Mouse (Mus musculus): Measurements from ENCODE around the gene Sdcbp2. TPM values are rescaled to one million over a fixed set of nuclear protein-coding genes. Genes with fewer than 3 reads are reported as not detected.
A peak's percentile ranks its signal among the peaks of the same experiment; 100 is the strongest.

Sdcbp2 gene
- polyA plus RNA-seq, 1 experiment from 2014 or later, result 2.2 TPM

- ATAC-seq (replicated peaks; ENCODE audit: extremely low read depth, insufficient read depth, low FRiP score), result 0 out of 2 replicates have a peak, but pooled peaks have one; percentile 7
- WGBS, result 50% methylated on average over 5 of the region's 5 CpGs
- H3K36me3 ChIP-seq (ENCODE audit: control insufficient read depth, insufficient read depth), result no peaks in the 10 kb centered on the region
- no peaks in the 10 kb centered on the region for H3K27me3 ChIP-seq (ENCODE audit: control insufficient read depth, insufficient read depth, low read length)
- H3K9ac ChIP-seq (ENCODE audit: low read length), result no peak overlapping the region
- H3K4me3 ChIP-seq (ENCODE audit: low read length), result no peak overlapping the region
- peak overlapping the region; percentile 70; the same call in 1 of the 2 replicates for H3K27ac ChIP-seq (ENCODE audit: low read length)
- H3K4me1 ChIP-seq (ENCODE audit: control insufficient read depth, insufficient read depth, low read length), result peaks cover 4% of the 10 kb centered on the region
- H3K4me2 ChIP-seq (ENCODE audit: low read depth, low read length), result no peak overlapping the region
- no peaks in the 10 kb centered on the region for H3K9me3 ChIP-seq (replicated peaks; ENCODE audit: control insufficient read depth, low read length)
These were observed 35.8 kb upstream of the Sdcbp2 start for GRCm38 (mm10) chr2:151536618-151536974.

DNA sequence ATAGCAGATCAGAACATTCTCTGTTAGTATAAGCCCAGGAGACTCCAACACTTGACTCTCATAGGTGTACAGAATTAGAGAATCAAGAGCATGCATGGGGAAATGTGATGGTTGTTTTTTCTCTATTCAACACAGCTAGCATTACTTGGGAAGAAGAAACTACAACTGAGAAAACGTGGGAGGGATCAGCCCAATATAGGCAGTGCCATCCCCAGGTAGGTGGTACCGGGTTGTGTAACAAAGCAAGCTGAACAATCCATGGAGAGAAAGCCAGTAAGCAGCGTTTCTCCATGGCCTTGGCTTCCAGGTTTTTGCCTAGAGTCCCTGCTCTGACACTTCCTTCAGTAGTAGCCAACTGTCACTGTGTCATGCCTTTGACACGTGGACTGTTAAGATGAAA is 33.8 kb upstream of the Sdcbp2 start:
- H3K4me3 ChIP-seq (ENCODE audit: low read length), result no peak overlapping the region
- no peaks in the 10 kb centered on the region for H3K9me3 ChIP-seq (replicated peaks; ENCODE audit: control insufficient read depth, low read length)
- 60% methylated on average over 4 of the region's 4 CpGs for WGBS
- no peak overlapping the region for H3K9ac ChIP-seq (ENCODE audit: low read length)
- H3K27me3 ChIP-seq (ENCODE audit: control insufficient read depth, insufficient read depth, low read length), result no peaks in the 10 kb centered on the region
- ATAC-seq (replicated peaks; ENCODE audit: extremely low read depth, insufficient read depth, low FRiP score), result no peak
- no peak overlapping the region for H3K27ac ChIP-seq (ENCODE audit: low read length)
- H3K36me3 ChIP-seq (ENCODE audit: control insufficient read depth, insufficient read depth), result no peaks in the 10 kb centered on the region
- peaks cover 5% of the 10 kb centered on the region for H3K4me1 ChIP-seq (ENCODE audit: control insufficient read depth, insufficient read depth, low read length)
- H3K4me2 ChIP-seq (ENCODE audit: low read depth, low read length), result no peak overlapping the region

DNA sequence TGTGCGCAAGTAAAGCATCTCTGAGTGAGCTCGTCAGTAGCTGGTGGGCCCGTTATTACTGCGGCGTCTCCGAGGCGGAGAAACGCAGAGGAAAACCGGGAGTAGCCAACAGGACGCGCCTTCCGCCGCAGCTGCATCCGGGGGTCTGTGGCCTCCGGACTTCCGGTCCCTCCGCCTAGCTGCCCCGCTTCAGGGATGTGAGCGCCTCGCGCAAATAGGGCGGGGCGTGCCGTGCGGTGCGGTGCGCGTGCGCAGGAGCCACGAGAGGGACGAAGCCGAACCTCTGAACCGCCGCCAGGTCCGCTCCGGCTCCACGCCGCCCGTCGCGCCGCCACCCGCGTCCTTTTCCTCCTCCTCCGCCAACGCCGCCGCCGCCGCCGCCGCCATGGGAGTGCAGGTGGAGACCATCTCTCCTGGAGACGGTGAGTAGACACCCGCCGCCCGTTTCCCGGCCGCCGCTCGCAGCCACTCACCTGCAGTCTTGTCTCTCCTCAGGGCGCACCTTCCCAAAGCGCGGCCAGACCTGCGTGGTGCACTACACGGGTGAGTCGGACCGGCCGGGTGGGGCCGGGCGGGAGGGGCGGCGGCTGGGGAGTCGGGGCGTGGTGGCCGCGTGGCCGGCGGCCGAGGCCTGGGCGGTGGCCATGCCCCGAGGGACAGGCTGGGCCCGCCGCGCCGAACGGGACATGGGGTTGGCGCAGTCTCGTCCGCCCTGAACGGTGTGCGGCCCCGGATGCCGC is 29.9 kb upstream of the Sdcbp2 start, which contains the start of gene Fkbp1a:
TSS of gene Fkbp1a (plus strand) at position 161 of the 740 bp plus-strand sequence.
- peak within 1 kb of the TSS; percentile 81 for H3K4me2 ChIP-seq (ENCODE audit: low read depth, low read length)
- WGBS, result under 1% methylated on average over 78 of the region's 93 CpGs
- H3K4me3 ChIP-seq (ENCODE audit: low read length), result peak within 1 kb of the TSS; percentile 87
- H3K27ac ChIP-seq (ENCODE audit: low read length), result peak within 1 kb of the TSS; percentile 95
- peak; percentile 96 for ATAC-seq (replicated peaks; ENCODE audit: extremely low read depth, insufficient read depth, low FRiP score)
- peaks cover 31% of the 10 kb centered on the region for H3K4me1 ChIP-seq (ENCODE audit: control insufficient read depth, insufficient read depth, low read length)
- peak within 1 kb of the TSS; percentile 94 for H3K9ac ChIP-seq (ENCODE audit: low read length)
- H3K9me3 ChIP-seq (replicated peaks; ENCODE audit: control insufficient read depth, low read length), result no peaks in the 10 kb centered on the region
- no peaks in the 10 kb centered on the region for H3K27me3 ChIP-seq (ENCODE audit: control insufficient read depth, insufficient read depth, low read length)
- peaks cover 19% of the 10 kb centered on the region for H3K36me3 ChIP-seq (ENCODE audit: control insufficient read depth, insufficient read depth)

- H3K36me3 ChIP-seq (ENCODE audit: control insufficient read depth, insufficient read depth), result peaks cover 26% of the 10 kb centered on the region
- H3K9ac ChIP-seq (ENCODE audit: low read length), result peak overlapping the region; percentile 94
- H3K9me3 ChIP-seq (replicated peaks; ENCODE audit: control insufficient read depth, low read length), result no peaks in the 10 kb centered on the region
- H3K4me2 ChIP-seq (ENCODE audit: low read depth, low read length), result peak overlapping the region; percentile 81
- peak overlapping the region; percentile 87 for H3K4me3 ChIP-seq (ENCODE audit: low read length)
- peak; percentile 11; the same call in 1 of the 2 replicates for ATAC-seq (replicated peaks; ENCODE audit: extremely low read depth, insufficient read depth, low FRiP score)
- no peaks in the 10 kb centered on the region for H3K27me3 ChIP-seq (ENCODE audit: control insufficient read depth, insufficient read depth, low read length)
- peak overlapping the region; percentile 95 for H3K27ac ChIP-seq (ENCODE audit: low read length)
- peaks cover 34% of the 10 kb centered on the region for H3K4me1 ChIP-seq (ENCODE audit: control insufficient read depth, insufficient read depth, low read length)
- WGBS, result under 1% methylated on average over 21 of the region's 21 CpGs
These were observed 29.1 kb upstream of the Sdcbp2 start for GRCm38 (mm10) chr2:151543063-151543895.

GRCm38 (mm10) chr2:151544673-151545072 is 27.7 kb upstream of the Sdcbp2 start:
- no peaks in the 10 kb centered on the region for H3K27me3 ChIP-seq (ENCODE audit: control insufficient read depth, insufficient read depth, low read length)

DNA sequence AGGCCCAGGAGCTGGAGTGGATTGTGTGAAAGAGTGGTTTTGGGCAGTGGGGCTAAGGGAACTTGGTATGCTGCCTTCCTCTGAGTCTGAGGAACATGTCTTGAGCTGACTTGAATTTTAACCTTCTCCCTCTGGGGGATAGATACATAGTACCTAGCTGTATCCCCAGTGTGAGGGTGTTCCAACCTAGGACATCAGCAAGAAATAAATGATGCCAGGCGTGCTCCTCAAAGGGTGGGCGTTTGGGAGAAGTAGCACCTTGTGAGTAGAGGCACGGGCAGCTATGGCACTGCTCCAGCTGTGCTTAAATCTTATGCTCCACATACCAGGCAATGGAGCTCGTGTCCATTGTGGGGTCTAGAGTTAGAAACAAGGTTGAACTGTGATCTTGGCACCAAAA is 25.9 kb upstream of the Sdcbp2 start:
- Histone ChIP-seq H3K27ac (ENCODE audit: low read length) (no peak overlapping the region), H3K4me1 (ENCODE audit: control insufficient read depth, insufficient read depth, low read length) (peaks cover 53% of the 10 kb centered on the region), H3K4me3 (ENCODE audit: low read length) (no peak overlapping the region), H3K4me2 (ENCODE audit: low read depth, low read length) (no peak overlapping the region), H3K9ac (ENCODE audit: low read length) (no peak overlapping the region), H3K27me3 (ENCODE audit: control insufficient read depth, insufficient read depth, low read length) (no peaks in the 10 kb centered on the region), H3K9me3 (replicated peaks; ENCODE audit: control insufficient read depth, low read length) (no peaks in the 10 kb centered on the region), H3K36me3 (ENCODE audit: control insufficient read depth, insufficient read depth) (peaks cover 36% of the 10 kb centered on the region)
- ATAC-seq (replicated peaks; ENCODE audit: extremely low read depth, insufficient read depth, low FRiP score), result no peak
- 83% methylated on average over 4 of the region's 4 CpGs for WGBS

More at GRCm38 (mm10) chr2:151544673-151545072, 27.7 kb upstream of the Sdcbp2 start:
- Histone ChIP-seq H3K9me3 (replicated peaks; ENCODE audit: control insufficient read depth, low read length) (no peaks in the 10 kb centered on the region), H3K4me3 (ENCODE audit: low read length) (peak overlapping the region; percentile 87), H3K27ac (ENCODE audit: low read length) (peak overlapping the region; percentile 19; the same call in 1 of the 2 replicates), H3K4me1 (ENCODE audit: control insufficient read depth, insufficient read depth, low read length) (peaks cover 43% of the 10 kb centered on the region), H3K9ac (ENCODE audit: low read length) (peak overlapping the region; percentile 61), H3K4me2 (ENCODE audit: low read depth, low read length) (peak overlapping the region; percentile 81), H3K36me3 (ENCODE audit: control insufficient read depth, insufficient read depth) (peaks cover 29% of the 10 kb centered on the region)
- ATAC-seq (replicated peaks; ENCODE audit: extremely low read depth, insufficient read depth, low FRiP score), result no peak
- 37% methylated on average over 6 of the region's 6 CpGs for WGBS

- no peak overlapping the region for H3K4me2 ChIP-seq (ENCODE audit: low read depth, low read length)
- H3K27me3 ChIP-seq (ENCODE audit: control insufficient read depth, insufficient read depth, low read length), result no peaks in the 10 kb centered on the region
- WGBS, result 67% methylated on average over 3 of the region's 3 CpGs
- no peaks in the 10 kb centered on the region for H3K9me3 ChIP-seq (replicated peaks; ENCODE audit: control insufficient read depth, low read length)
- H3K36me3 ChIP-seq (ENCODE audit: control insufficient read depth, insufficient read depth), result peaks cover 50% of the 10 kb centered on the region
- H3K4me1 ChIP-seq (ENCODE audit: control insufficient read depth, insufficient read depth, low read length), result peaks cover 42% of the 10 kb centered on the region
- ATAC-seq (replicated peaks; ENCODE audit: extremely low read depth, insufficient read depth, low FRiP score), result no peak
- no peak overlapping the region for H3K27ac ChIP-seq (ENCODE audit: low read length)
- no peak overlapping the region for H3K9ac ChIP-seq (ENCODE audit: low read length)
- H3K4me3 ChIP-seq (ENCODE audit: low read length), result no peak overlapping the region
These were observed 22.8 kb upstream of the Sdcbp2 start for GRCm38 (mm10) chr2:151549615-151550121.

DNA sequence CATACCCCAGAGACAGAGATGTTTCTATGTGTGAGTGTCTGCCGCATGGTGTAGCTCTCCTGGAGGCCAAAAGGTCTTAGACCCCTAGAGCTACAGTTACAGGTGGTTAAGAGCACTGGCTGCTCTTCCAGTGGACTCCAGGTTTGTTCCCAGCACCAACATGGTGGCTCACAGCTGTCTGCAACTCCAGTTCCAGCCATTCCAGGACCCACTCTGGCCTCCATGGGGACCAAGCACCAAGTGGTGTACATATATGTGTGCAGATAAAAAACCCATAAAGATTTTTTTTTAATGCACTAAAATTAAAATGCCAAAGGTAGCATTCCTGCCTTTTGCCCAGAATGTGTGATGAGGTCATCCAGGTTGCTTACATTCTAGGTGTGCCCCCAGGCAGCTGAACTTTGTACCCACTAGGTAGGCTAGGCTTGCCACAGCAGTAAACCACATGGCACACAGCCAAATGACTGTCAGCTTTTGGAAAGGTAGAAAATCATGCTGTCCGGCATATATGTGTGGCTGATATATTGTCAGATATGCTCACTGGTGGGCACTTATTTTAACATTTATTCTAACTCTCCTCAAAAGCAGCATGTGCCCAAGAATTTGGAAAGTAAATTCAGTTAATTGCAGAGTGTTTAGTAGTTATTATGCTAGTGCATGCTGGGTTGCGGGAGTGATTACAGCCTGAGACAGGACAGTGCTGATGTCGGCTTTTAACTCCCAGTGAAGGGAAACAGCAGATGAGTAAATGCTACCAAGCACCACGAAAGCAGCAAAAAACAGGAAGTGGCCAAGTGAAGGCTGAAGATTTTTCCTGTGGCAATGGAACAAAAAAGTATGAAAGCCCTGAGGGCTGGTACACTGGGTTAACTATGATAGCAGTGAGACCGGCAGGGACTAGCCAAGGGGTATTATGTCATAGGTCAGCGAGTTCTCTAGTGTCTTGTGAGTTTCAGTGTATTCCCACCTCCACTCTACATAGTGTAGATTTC is 9.2 kb upstream of the Sdcbp2 start:
- no peak overlapping the region for H3K4me3 ChIP-seq (ENCODE audit: low read length)
- no peaks in the 10 kb centered on the region for H3K27me3 ChIP-seq (ENCODE audit: control insufficient read depth, insufficient read depth, low read length)
- H3K9ac ChIP-seq (ENCODE audit: low read length), result no peak overlapping the region
- no peak overlapping the region for H3K4me2 ChIP-seq (ENCODE audit: low read depth, low read length)
- no peak overlapping the region for H3K27ac ChIP-seq (ENCODE audit: low read length)
- peaks cover 3% of the 10 kb centered on the region; the same call in 1 of the 2 replicates for H3K4me1 ChIP-seq (ENCODE audit: control insufficient read depth, insufficient read depth, low read length)
- WGBS, result 71% methylated on average over 7 of the region's 7 CpGs
- peaks cover 40% of the 10 kb centered on the region for H3K36me3 ChIP-seq (ENCODE audit: control insufficient read depth, insufficient read depth)
- no peaks in the 10 kb centered on the region for H3K9me3 ChIP-seq (replicated peaks; ENCODE audit: control insufficient read depth, low read length)
- ATAC-seq (replicated peaks; ENCODE audit: extremely low read depth, insufficient read depth, low FRiP score), result no peak

Measured in heart, embryonic 16.5 days (tissue).